Mouse (Mus musculus) megakaryocyte-erythroid progenitor cell, adult 5 weeks (primary cell): Measurements from ENCODE around the gene Olfr1262. TPM values are rescaled to one million over a fixed set of nuclear protein-coding genes. Genes with fewer than 3 reads are reported as not detected.

Experiments
- polyA plus RNA-seq: library from polyadenylated mRNA; stranded (reverse); fragments of >175 nt; gene quantifications from 2 replicates; pipeline ENCODE4 v1.2.3, GENCODE M21; 2012

Olfr1262 gene
- not detected in 2 replicates for polyA plus RNA-seq

DNA sequence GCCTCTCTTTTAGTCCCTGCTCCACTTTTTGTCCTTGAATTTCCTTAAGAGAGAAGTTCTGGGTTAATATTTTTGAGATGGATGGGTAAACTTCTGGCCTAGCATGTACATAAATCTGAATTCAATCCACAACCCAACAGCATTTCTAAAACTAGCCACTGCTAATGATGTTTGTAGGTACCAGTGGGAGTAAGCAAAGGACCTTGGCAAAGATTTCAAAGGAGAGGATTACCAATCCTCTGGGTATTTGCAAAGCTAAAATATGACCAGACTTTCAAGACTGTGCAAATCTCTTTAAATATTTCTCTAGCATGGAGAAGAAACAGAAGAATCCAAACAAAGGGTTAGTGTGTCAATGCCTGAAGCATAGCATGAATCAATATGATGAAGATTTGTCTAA is at the start of gene Olfr1262:
Gene Olfr1262 (plus strand): TSS at position 301 of the 400 bp plus-strand sequence.

DNA sequence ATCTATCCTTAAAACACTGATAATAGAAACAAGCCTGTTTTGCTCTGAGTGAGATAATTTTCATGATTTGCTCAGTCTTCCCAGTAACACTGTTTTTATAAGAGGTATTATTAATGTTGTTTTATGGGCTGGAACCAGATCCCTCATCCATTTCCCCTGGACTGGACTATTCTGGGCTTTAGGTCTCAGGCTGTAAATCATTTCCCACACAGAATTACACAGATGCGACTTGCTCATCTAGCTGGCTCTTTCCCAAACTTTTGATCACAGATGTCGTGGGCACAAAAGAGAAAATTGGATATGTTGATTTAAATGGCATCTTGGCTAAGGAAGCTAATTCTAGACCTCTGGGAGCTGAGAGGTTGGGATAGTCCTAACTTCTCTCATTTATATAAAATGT is 25.8 kb upstream of the Olfr1262 start, which contains the start of gene Olfr1260:
Gene Olfr1260 (plus strand): TSS at position 157 of the 400 bp plus-strand sequence.

DNA sequence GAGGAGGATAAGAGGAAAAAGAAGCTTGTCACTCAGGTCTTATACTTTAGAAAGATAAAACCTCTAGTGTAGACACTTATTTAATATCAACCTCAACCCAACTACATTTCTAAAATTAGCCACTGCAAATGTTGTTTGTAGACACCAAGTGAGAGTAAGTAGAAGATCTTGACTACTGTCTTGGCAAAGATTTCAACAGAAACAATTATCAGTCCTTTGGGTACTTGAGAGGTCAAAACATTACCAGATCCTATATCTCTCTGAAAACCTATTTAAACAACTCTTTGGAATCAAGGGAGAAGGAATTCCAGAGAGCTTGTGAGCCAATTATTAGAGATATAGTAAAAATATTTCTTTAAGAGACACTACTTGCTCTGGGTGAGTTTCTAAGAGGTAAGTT is 9.0 kb upstream of the Olfr1262 start, which contains the start of gene Olfr1261:
Gene Olfr1261 (plus strand): TSS at position 301 of the 400 bp plus-strand sequence.

DNA sequence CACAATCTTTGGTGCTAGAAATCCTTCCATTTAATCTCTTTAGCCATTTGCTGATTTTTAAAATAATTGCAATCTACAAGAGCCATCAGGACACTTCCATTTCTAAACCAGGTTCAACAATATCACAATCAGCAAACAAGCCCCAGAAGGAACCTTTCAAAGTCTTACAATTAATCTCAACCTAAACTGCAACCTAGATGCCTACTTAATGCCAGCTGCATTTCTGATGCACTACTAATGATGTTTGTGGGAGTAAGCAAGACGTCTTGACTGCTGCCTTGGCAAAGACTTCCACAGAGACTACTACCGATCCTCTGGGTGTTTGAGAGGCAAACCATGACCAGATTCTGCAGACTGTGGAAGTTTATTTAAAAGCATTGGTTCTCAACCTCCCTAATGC is 11.9 kb downstream of the Olfr1262 start, which contains the start of gene Olfr1263:
Gene Olfr1263 (plus strand): TSS at position 301 of the 400 bp plus-strand sequence.

DNA sequence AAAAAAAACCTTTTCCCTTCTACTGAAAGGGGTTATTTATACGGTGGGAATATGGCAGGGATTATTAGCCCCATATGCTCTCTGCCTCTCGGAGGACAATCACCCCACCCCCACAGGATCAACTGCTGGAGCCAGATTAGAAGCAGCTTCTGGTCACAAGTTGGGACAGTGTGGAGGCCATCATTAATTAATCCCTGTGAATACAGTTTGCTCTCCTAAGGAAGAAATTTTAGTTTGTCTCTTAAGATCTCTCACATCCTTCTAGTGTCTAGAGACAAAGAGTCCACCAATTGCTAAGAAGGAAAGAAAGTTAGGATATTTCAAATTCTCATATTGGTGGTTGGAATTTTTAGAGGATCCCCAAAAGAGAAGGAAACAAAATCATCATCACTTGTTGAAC is 25.5 kb downstream of the Olfr1262 start, which contains the start of gene Olfr1264:
Gene Olfr1264 (minus strand): TSS at position 101 of the 400 bp plus-strand sequence.

DNA sequence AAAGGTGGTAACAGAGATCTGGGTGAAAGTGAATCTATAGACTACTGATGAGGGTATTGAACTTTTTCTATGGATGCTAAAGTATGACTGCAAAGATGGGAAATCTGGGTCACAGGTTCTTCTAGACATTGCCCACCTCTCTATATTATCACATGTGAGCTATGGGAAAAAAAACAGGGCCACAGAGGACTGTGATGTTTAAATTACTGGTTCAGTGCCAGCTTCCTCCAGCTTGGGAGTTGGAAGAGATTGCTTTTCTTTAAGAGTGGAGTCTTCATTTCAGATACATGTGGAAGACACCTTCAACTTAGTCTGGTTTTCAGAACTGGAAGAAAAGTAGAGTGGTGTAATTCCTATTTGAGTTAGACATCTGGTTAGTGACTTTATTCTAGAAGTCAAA is 35.1 kb downstream of the Olfr1262 start, which contains the start of gene Olfr1265:
Gene Olfr1265 (plus strand): TSS at position 301 of the 400 bp plus-strand sequence.

Other genes starting within 250 kb of the Olfr1262 start
- gene Olfr1253, start 243.1 kb upstream of the Olfr1262 start, polyA plus RNA-seq = not detected in 2 replicates
- gene Olfr1254, start 206.5 kb upstream of the Olfr1262 start, polyA plus RNA-seq = not detected in 2 replicates
- gene Olfr1255, start 188.1 kb upstream of the Olfr1262 start, polyA plus RNA-seq = not detected in 2 replicates
- not detected in 2 replicates for gene Olfr1256, start 158.6 kb upstream of the Olfr1262 start, polyA plus RNA-seq
- gene Olfr48, start 151.9 kb upstream of the Olfr1262 start, polyA plus RNA-seq = not detected in 2 replicates
- gene Olfr1257, start 121.7 kb upstream of the Olfr1262 start, polyA plus RNA-seq = not detected in 2 replicates
- 0.01 TPM in 1 of 2 replicates, not detected in the other for gene Olfr1258, start 72.8 kb upstream of the Olfr1262 start, polyA plus RNA-seq
- gene Olfr1259, start 51.5 kb upstream of the Olfr1262 start, polyA plus RNA-seq = not detected in 2 replicates
- not detected in 2 replicates for gene Olfr1260, start 25.8 kb upstream of the Olfr1262 start, polyA plus RNA-seq
- gene Olfr1261, start 8.9 kb upstream of the Olfr1262 start, polyA plus RNA-seq = not detected in 2 replicates
- gene Olfr1263, start 12.0 kb downstream of the Olfr1262 start, polyA plus RNA-seq = 0.03 TPM in 1 of 2 replicates, not detected in the other
- not detected in 2 replicates for gene Olfr1264, start 25.4 kb downstream of the Olfr1262 start, polyA plus RNA-seq
- gene Olfr1265, start 35.2 kb downstream of the Olfr1262 start, polyA plus RNA-seq = not detected in 2 replicates
- 0.08 TPM in 1 of 2 replicates, not detected in the other for gene Olfr140, start 63.4 kb downstream of the Olfr1262 start, polyA plus RNA-seq
- not detected in 2 replicates for gene Olfr1269, start 121.3 kb downstream of the Olfr1262 start, polyA plus RNA-seq
- gene Olfr32, start 142.2 kb downstream of the Olfr1262 start, polyA plus RNA-seq = 0.02 TPM in 1 of 2 replicates, not detected in the other
- gene Olfr1270, start 152.9 kb downstream of the Olfr1262 start, polyA plus RNA-seq = 0.02 TPM in 1 of 2 replicates, not detected in the other
- not detected in 2 replicates for gene Olfr1506, start 224.3 kb downstream of the Olfr1262 start, polyA plus RNA-seq